Mouse (Mus musculus) heart, adult 18-20 months (tissue): ENCODE data around the gene Epb41l3. TPM values are rescaled to one million over a fixed set of nuclear protein-coding genes. Genes with fewer than 3 reads are reported as not detected.

Experiments
- total RNA-seq, 2 experiments: library from RNA; stranded (reverse); gene quantifications; 2 replicates each; pipeline ENCODE4 v1.2.3; 2021

Epb41l3 gene
- total RNA-seq, 2 experiments from 2014 or later, result 15.0 to 16.2 TPM

Other genes with a start within 250 kb of the Epb41l3 start
- under 1 TPM in 1 of 2 experiments, not detected in 1; 0.07 TPM for gene Tmem200c, start 249.1 kb upstream of the Epb41l3 start, total RNA-seq